Mouse (Mus musculus) thymus, adult 2 months (tissue): ENCODE measurements around the gene Utrn.

ENCODE experiments used
- CTCF ChIP-seq: fragments of 200-500 bp; IDR thresholded peaks from 2 replicates; pipeline ENCODE4 v1.5.1; 2012; ENCODE audit warnings: mild to moderate bottlenecking, control low read depth, low read length, moderate library complexity, borderline replicate concordance; ENCODE audit not compliant: control insufficient read depth, poor library complexity, insufficient read depth; ENCODE audit errors: extremely low read depth
- POLR2A ChIP-seq: fragments of 200-500 bp; IDR thresholded peaks from 2 replicates; pipeline ENCODE4 v1.6.1; 2012; ENCODE audit warnings: mild to moderate bottlenecking, low read length, control low read depth, moderate library complexity; ENCODE audit not compliant: control insufficient read depth, poor library complexity, insufficient read depth; ENCODE audit errors: extremely low read depth

- no peak for TF ChIP-seq POLR2A
- no peak for TF ChIP-seq CTCF
These were observed 438.8 kb downstream of the Utrn start for GRCm38 (mm10) chr10:12430399-12430798.
